Mouse (Mus musculus) gastrocnemius, postnatal 4 days (tissue): ENCODE data around the gene Gm12394. TPM values are rescaled to one million over a fixed set of nuclear protein-coding genes. Genes with fewer than 3 reads are reported as not detected.
"Not testable (repeated sequence)": the region's sequence is repeated elsewhere in the genome, so short reads cannot be mapped to it uniquely, and the experiment has no call there.

ENCODE experiments used
- DNase-seq, 2 experiments: peaks; one replicate each; pipeline ENCODE4 v3.0.0; 2021 to 2022; ENCODE audit warnings: low spot score in 2 of 2, mixed read lengths in 2 of 2
- total RNA-seq, 2 experiments: library from RNA; stranded (reverse); gene quantifications; 2 replicates each; pipeline ENCODE4 v1.2.3; 2021

Gene Gm12394
- total RNA-seq, 2 experiments from 2014 or later: 0.10 TPM; not detected in 1

DNA sequence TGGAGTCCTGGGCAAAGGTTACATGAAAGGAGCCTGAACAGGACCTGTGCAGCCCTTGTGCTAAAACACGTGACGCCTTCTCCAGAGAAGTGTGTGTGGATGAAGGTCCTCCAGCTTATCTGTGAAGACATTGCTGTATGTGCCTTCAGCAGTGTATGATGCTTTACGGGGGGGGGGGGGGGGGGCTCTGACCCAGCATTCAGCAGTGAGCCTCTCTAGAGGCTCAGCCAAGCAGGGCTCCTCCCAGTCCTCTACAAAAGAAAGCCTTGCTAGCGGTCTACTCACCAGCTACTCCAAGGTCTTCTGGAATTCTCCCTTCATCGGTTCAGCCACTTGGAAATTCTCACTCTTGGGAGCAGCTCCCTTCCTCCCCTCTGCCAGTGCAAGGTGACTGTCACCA, 6.9 kb upstream of the Gm12394 start:
- DNase-seq: not testable (repeated sequence)

DNA sequence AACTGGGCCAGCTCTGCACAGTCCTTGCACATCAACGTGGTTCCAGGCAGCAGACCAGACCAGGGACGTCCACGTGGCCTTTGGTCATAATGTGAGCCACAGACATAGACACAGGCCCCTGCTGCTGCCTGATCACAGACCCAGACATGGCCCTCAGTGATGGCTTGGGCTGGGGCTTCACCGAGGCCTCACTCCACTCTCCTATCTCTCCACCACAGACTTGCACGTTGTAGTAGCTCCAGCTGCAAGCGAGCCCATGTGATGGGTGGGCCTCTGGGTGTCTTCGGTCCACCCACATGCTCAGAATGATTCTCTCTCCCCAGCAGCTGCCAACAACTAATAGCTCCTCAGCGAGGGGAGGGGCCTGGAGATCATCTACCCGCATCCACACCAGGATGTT, 3.9 kb upstream of the Gm12394 start:
- DNase-seq: not testable (repeated sequence)

DNA sequence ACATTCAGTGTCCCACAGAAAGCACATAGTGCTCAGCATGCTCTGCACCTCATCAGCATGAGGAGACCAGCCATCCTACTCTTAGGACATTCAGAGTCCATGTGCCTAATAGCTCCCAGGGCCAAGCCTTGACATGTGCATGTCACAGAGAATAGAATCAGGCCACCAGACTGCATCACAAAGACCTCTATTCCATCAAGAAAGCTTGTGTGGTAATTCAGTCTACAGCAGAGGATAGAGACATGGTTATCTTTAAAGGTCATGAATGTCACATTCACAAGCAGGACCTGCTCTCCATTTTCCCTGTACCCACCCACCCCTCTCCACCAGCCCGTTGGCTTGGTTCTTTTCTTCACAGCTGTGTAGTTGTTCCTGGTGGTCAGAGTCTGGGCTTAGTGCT, 2.8 kb downstream of the Gm12394 start, which contains the start of gene Fam205a1:
Gene Fam205a1, minus strand, starts transcription at position 101 of the 400 bp plus-strand sequence.
- not testable (repeated sequence) for DNase-seq

GRCm38 (mm10) chr4:42773893-42774292, 82.7 kb downstream of the Gm12394 start, which contains the start of gene Ccl21a:
Gene Ccl21a (minus strand): TSS chr4:42773993.
- not testable (repeated sequence) for DNase-seq

GRCm38 (mm10) chr4:42756477-42756876, 100.1 kb downstream of the Gm12394 start, which contains the start of gene Ccl19:
Gene Ccl19 (minus strand): TSS chr4:42756577.
- DNase-seq: not testable (repeated sequence)

- not testable (repeated sequence) for DNase-seq
Measured at GRCm38 (mm10) chr4:42735245-42735644, 121.3 kb downstream of the Gm12394 start, which contains the start of gene 4930578G10Rik. Gene 4930578G10Rik (plus strand): TSS chr4:42735545.

Other genes with a start within 250 kb of the Gm12394 start
- not detected for gene Gm10591, start 244.6 kb downstream of the Gm12394 start, total RNA-seq
- 1 to 10 TPM in 1 of 2 experiments, under 1 TPM in 1; 0.80 to 1.1 TPM for gene Gm2564, start 227.1 kb downstream of the Gm12394 start, total RNA-seq
- not detected for gene Ccl27b, start 201.5 kb downstream of the Gm12394 start, total RNA-seq
- not detected for gene Il11ra2, start 194.9 kb downstream of the Gm12394 start, total RNA-seq
- gene 4930578G10Rik, start 121.2 kb downstream of the Gm12394 start, total RNA-seq: not detected
- gene Ccl19, start 100.2 kb downstream of the Gm12394 start, total RNA-seq: under 1 TPM in 1 of 2 experiments, not detected in 1; 0.74 TPM
- gene Ccl21a, start 82.8 kb downstream of the Gm12394 start, total RNA-seq: 10 to 100 TPM in 1 of 2 experiments, 1 to 10 TPM in 1; 8.6 to 15.0 TPM
- under 1 TPM in 1 of 2 experiments, not detected in 1; 0.07 TPM for gene Fam205a1, start 2.9 kb downstream of the Gm12394 start, total RNA-seq
- gene Fam205c, start 17.5 kb upstream of the Gm12394 start, total RNA-seq: not detected
- gene Phf24, start 59.9 kb upstream of the Gm12394 start, total RNA-seq: 1 to 10 TPM; 1.1 to 1.5 TPM
- 10 to 100 TPM; 60.1 to 79.0 TPM for gene Dnajb5, start 93.0 kb upstream of the Gm12394 start, total RNA-seq
- gene 1700022I11Rik, start 112.8 kb upstream of the Gm12394 start, total RNA-seq: not detected
- 100 to 1,000 TPM; 292 to 313 TPM for gene Vcp, start 143.7 kb upstream of the Gm12394 start, total RNA-seq
- gene Fancg, start 153.7 kb upstream of the Gm12394 start, total RNA-seq: 1 to 10 TPM; 5.5 to 8.7 TPM
- gene Pigo, start 169.0 kb upstream of the Gm12394 start, total RNA-seq: 10 to 100 TPM; 10.7 to 10.8 TPM
- 100 to 1,000 TPM in 1 of 2 experiments, 10 to 100 TPM in 1; 94.7 to 103 TPM for gene Stoml2, start 174.9 kb upstream of the Gm12394 start, total RNA-seq
- gene Fam214b, start 189.4 kb upstream of the Gm12394 start, total RNA-seq: 10 to 100 TPM; 20.6 to 25.1 TPM
- gene Unc13b, start 202.2 kb upstream of the Gm12394 start, total RNA-seq: 1 to 10 TPM; 5.9 to 7.2 TPM